Mouse (Mus musculus) thymus, adult 2 months (tissue): ENCODE measurements around the gene Rab3c.

Experiments used
- CTCF ChIP-seq: fragments of 200-500 bp; IDR thresholded peaks from 2 replicates; pipeline ENCODE4 v1.5.1; 2012; ENCODE audit warnings: mild to moderate bottlenecking, control low read depth, low read length, moderate library complexity, borderline replicate concordance; ENCODE audit not compliant: control insufficient read depth, poor library complexity, insufficient read depth; ENCODE audit errors: extremely low read depth
- POLR2A ChIP-seq: fragments of 200-500 bp; IDR thresholded peaks from 2 replicates; pipeline ENCODE4 v1.6.1; 2012; ENCODE audit warnings: mild to moderate bottlenecking, low read length, control low read depth, moderate library complexity; ENCODE audit not compliant: control insufficient read depth, poor library complexity, insufficient read depth; ENCODE audit errors: extremely low read depth

GRCm38 (mm10) chr13:110237209-110237935, 43.4 kb downstream of the Rab3c start:
- TF ChIP-seq CTCF (no peak), POLR2A (no peak)
